Mouse (Mus musculus) brain, embryonic 14.5 days (tissue): Measurements from ENCODE around the gene Reps2.

ENCODE experiments used
- CTCF ChIP-seq: fragments of 200-500 bp; IDR thresholded peaks from 2 replicates; pipeline ENCODE4 v1.5.1; 2012; ENCODE audit warnings: inconsistent platforms, mild to moderate bottlenecking, moderate library complexity, borderline replicate concordance; ENCODE audit not compliant: insufficient read depth, insufficient read length; ENCODE audit errors: extremely low read depth
- POLR2A ChIP-seq: fragments of 200-500 bp; IDR thresholded peaks from 2 replicates; pipeline ENCODE4 v1.6.1; 2012; ENCODE audit warnings: mild to moderate bottlenecking, inconsistent platforms, borderline replicate concordance; ENCODE audit not compliant: poor library complexity, insufficient read depth, insufficient read length, severe bottlenecking; ENCODE audit errors: extremely low read depth

DNA sequence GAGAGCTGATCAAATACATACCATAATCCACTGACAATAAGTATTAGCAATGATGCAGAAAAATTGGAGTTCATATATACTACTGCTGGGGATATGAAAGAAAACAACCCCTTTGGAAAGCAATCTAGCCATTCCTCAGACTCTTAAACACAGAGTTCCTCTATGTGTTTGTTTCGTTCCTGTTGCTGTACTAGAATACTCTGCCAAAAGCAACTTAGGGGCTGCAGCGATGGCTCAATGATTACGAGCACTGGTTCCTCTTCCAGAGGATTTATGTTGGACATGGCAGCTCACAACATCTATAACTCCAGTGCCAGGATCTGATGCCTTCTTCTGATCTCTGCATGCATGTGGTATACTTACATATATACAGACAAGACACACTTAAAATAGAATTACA lies 9.0 kb upstream of the Reps2 start:
- TF ChIP-seq POLR2A: no peak
- TF ChIP-seq CTCF: no peak
